Mouse (Mus musculus): ENCODE measurements around the gene Piezo1. TPM values are rescaled to one million over a fixed set of nuclear protein-coding genes. Genes with fewer than 3 reads are reported as not detected.

Gene Piezo1
- polyA plus RNA-seq (2012; rRNA removed) = 52.1 and 60.1 TPM in 2 replicates

GRCm38 (mm10) chr8:122551265-122552051, at the start of gene Piezo1:
Gene Piezo1, minus strand, starts transcription at chr8:122551329.

GRCm38 (mm10) chr8:122576648-122577022, 25.5 kb upstream of the Piezo1 start, which contains the start of gene Aprt:
Gene Aprt, minus strand, starts transcription at chr8:122576909.

GRCm38 (mm10) chr8:122567361-122568108, 16.4 kb upstream of the Piezo1 start, which contains the start of gene Cdt1:
Gene Cdt1, plus strand, starts transcription at chr8:122568015.

GRCm38 (mm10) chr8:122475580-122476320, 75.4 kb downstream of the Piezo1 start, which contains the start of the genes Rnf166 and Ctu2:
Gene Rnf166, minus strand, starts transcription at chr8:122476064.
Gene Ctu2, plus strand, starts transcription at chr8:122476143.

GRCm38 (mm10) chr8:122460524-122461472, 90.3 kb downstream of the Piezo1 start, which contains the start of gene Snai3:
Gene Snai3, minus strand, starts transcription at chr8:122460733.

GRCm38 (mm10) chr8:122443262-122444006, 107.7 kb downstream of the Piezo1 start, which contains the start of gene Mvd:
Gene Mvd, minus strand, starts transcription at chr8:122443422.

GRCm38 (mm10) chr8:122432443-122433268, 118.5 kb downstream of the Piezo1 start, which contains the start of gene Cyba:
Gene Cyba, minus strand, starts transcription at chr8:122432930.

Other genes starting within 250 kb of the Piezo1 start
- gene Trhr2, start 190.6 kb downstream of the Piezo1 start, polyA plus RNA-seq (2012; rRNA removed) = not detected in 2 replicates
- 20.3 and 21.4 TPM in 2 replicates for gene Zc3h18, start 174.7 kb downstream of the Piezo1 start, polyA plus RNA-seq (2012; rRNA removed)
- 0.08 and 0.10 TPM in 2 replicates for gene Il17c, start 129.3 kb downstream of the Piezo1 start, polyA plus RNA-seq (2012; rRNA removed)
- 64.4 and 75.2 TPM in 2 replicates for gene Cyba, start 118.4 kb downstream of the Piezo1 start, polyA plus RNA-seq (2012; rRNA removed)
- gene Mvd, start 107.9 kb downstream of the Piezo1 start, polyA plus RNA-seq (2012; rRNA removed) = 18.8 and 20.3 TPM in 2 replicates
- 0.14 and 0.17 TPM in 2 replicates for gene Snai3, start 90.6 kb downstream of the Piezo1 start, polyA plus RNA-seq (2012; rRNA removed)
- 9.0 and 11.7 TPM in 2 replicates for gene Rnf166, start 75.3 kb downstream of the Piezo1 start, polyA plus RNA-seq (2012; rRNA removed)
- 11.3 and 11.4 TPM in 2 replicates for gene Ctu2, start 75.2 kb downstream of the Piezo1 start, polyA plus RNA-seq (2012; rRNA removed)
- 58.4 and 71.0 TPM in 2 replicates for gene Cdt1, start 16.7 kb upstream of the Piezo1 start, polyA plus RNA-seq (2012; rRNA removed)
- 81.5 and 95.1 TPM in 2 replicates for gene Aprt, start 25.6 kb upstream of the Piezo1 start, polyA plus RNA-seq (2012; rRNA removed)
- gene Galns, start 60.1 kb upstream of the Piezo1 start, polyA plus RNA-seq (2012; rRNA removed) = 3.9 and 4.5 TPM in 2 replicates
- 23.7 and 27.7 TPM in 2 replicates for gene Trappc2l, start 60.3 kb upstream of the Piezo1 start, polyA plus RNA-seq (2012; rRNA removed)
- not detected in 2 replicates for gene Pabpn1l, start 71.4 kb upstream of the Piezo1 start, polyA plus RNA-seq (2012; rRNA removed)
- 1.3 and 2.1 TPM in 2 replicates for gene Cbfa2t3, start 147.8 kb upstream of the Piezo1 start, polyA plus RNA-seq (2012; rRNA removed)
- gene Acsf3, start 224.2 kb upstream of the Piezo1 start, polyA plus RNA-seq (2012; rRNA removed) = 5.3 and 5.5 TPM in 2 replicates